Mouse (Mus musculus): ENCODE measurements at regions not wholly inside any gene's neighbourhood (a gene's known extent, or its start where the extent isn't known, plus 50 kb on each side); places are given as distances from the start of the nearest gene placed in this dataset.

GRCm38 (mm10) chr8:8869338-8869737 lies 179.0 kb upstream of the Arglu1 start:
- Histone ChIP-seq H3K9ac (ENCODE audit: low read depth, low read length) (no peak overlapping the region), H3K27me3 (replicated peaks; ENCODE audit: control insufficient read depth, insufficient read depth, low read length) (no peaks in the 10 kb centered on the region), H3K9me3 (ENCODE audit: control insufficient read depth) (no peaks in the 10 kb centered on the region), H3K4me2 (replicated peaks; ENCODE audit: low read depth) (no peak overlapping the region), H3K27ac (ENCODE audit: low read depth, low read length) (no peak overlapping the region), H3K36me3 (ENCODE audit: control insufficient read depth, insufficient read depth) (no peaks in the 10 kb centered on the region), H3K4me3 (ENCODE audit: low read depth, low read length) (no peak overlapping the region), H3K4me1 (replicated peaks; ENCODE audit: control insufficient read depth, insufficient read depth, low read length) (no peaks in the 10 kb centered on the region)
- WGBS = 63% methylated on average over 6 of the region's 6 CpGs
- no peak for ATAC-seq
- no peak for TF ChIP-seq CTCF (IDR thresholded peaks at IDR 0.05; ENCODE audit: low read depth)

GRCm38 (mm10) chr8:8867924-8868323 lies 177.6 kb upstream of the Arglu1 start:
- Histone ChIP-seq H3K36me3 (ENCODE audit: control insufficient read depth, insufficient read depth) (no peaks in the 10 kb centered on the region), H3K9me3 (ENCODE audit: control insufficient read depth) (no peaks in the 10 kb centered on the region), H3K27me3 (replicated peaks; ENCODE audit: control insufficient read depth, insufficient read depth, low read length) (no peaks in the 10 kb centered on the region), H3K4me2 (replicated peaks; ENCODE audit: low read depth) (no peak overlapping the region), H3K4me3 (ENCODE audit: low read depth, low read length) (no peak overlapping the region), H3K4me1 (replicated peaks; ENCODE audit: control insufficient read depth, insufficient read depth, low read length) (no peaks in the 10 kb centered on the region), H3K27ac (ENCODE audit: low read depth, low read length) (no peak overlapping the region), H3K9ac (ENCODE audit: low read depth, low read length) (no peak overlapping the region)
- WGBS = 41% methylated on average over 8 of the region's 8 CpGs
- TF ChIP-seq CTCF (IDR thresholded peaks at IDR 0.05; ENCODE audit: low read depth) = peak; percentile 6; the same call in 1 of the 2 replicates
- no peak for ATAC-seq

GRCm38 (mm10) chr8:8867126-8867777 lies 176.9 kb upstream of the Arglu1 start:
- 45% methylated on average over 9 of the region's 9 CpGs for WGBS
- TF ChIP-seq CTCF (IDR thresholded peaks at IDR 0.05; ENCODE audit: low read depth) = no peak
- H3K9ac ChIP-seq (ENCODE audit: low read depth, low read length) = no peak overlapping the region
- no peak overlapping the region for H3K27ac ChIP-seq (ENCODE audit: low read depth, low read length)
- no peaks in the 10 kb centered on the region for H3K27me3 ChIP-seq (replicated peaks; ENCODE audit: control insufficient read depth, insufficient read depth, low read length)
- H3K4me2 ChIP-seq (replicated peaks; ENCODE audit: low read depth) = no peak overlapping the region
- no peak overlapping the region for H3K4me3 ChIP-seq (ENCODE audit: low read depth, low read length)
- no peak for ATAC-seq
- no peaks in the 10 kb centered on the region for H3K36me3 ChIP-seq (ENCODE audit: control insufficient read depth, insufficient read depth)
- no peaks in the 10 kb centered on the region for H3K9me3 ChIP-seq (ENCODE audit: control insufficient read depth)
- no peaks in the 10 kb centered on the region for H3K4me1 ChIP-seq (replicated peaks; ENCODE audit: control insufficient read depth, insufficient read depth, low read length)

GRCm38 (mm10) chr8:8862767-8863166 lies 172.4 kb upstream of the Arglu1 start:
- H3K27ac ChIP-seq (ENCODE audit: low read depth, low read length) = no peak overlapping the region
- no peaks in the 10 kb centered on the region for H3K36me3 ChIP-seq (ENCODE audit: control insufficient read depth, insufficient read depth)
- no peaks in the 10 kb centered on the region for H3K4me1 ChIP-seq (replicated peaks; ENCODE audit: control insufficient read depth, insufficient read depth, low read length)
- no peaks in the 10 kb centered on the region for H3K27me3 ChIP-seq (replicated peaks; ENCODE audit: control insufficient read depth, insufficient read depth, low read length)
- no peaks in the 10 kb centered on the region for H3K9me3 ChIP-seq (ENCODE audit: control insufficient read depth)
- no peak overlapping the region for H3K4me2 ChIP-seq (replicated peaks; ENCODE audit: low read depth)
- no peak for ATAC-seq
- WGBS = 70% methylated on average over 6 of the region's 6 CpGs
- H3K9ac ChIP-seq (ENCODE audit: low read depth, low read length) = no peak overlapping the region
- TF ChIP-seq CTCF (IDR thresholded peaks at IDR 0.05; ENCODE audit: low read depth) = no peak
- H3K4me3 ChIP-seq (ENCODE audit: low read depth, low read length) = no peak overlapping the region

GRCm38 (mm10) chr8:8861331-8861940 lies 171.1 kb upstream of the Arglu1 start:
- WGBS = 68% methylated on average over 9 of the region's 9 CpGs
- H3K9ac ChIP-seq (ENCODE audit: low read depth, low read length) = no peak overlapping the region
- no peaks in the 10 kb centered on the region for H3K36me3 ChIP-seq (ENCODE audit: control insufficient read depth, insufficient read depth)
- H3K4me1 ChIP-seq (replicated peaks; ENCODE audit: control insufficient read depth, insufficient read depth, low read length) = no peaks in the 10 kb centered on the region
- TF ChIP-seq CTCF (IDR thresholded peaks at IDR 0.05; ENCODE audit: low read depth) = no peak
- H3K27ac ChIP-seq (ENCODE audit: low read depth, low read length) = no peak overlapping the region
- ATAC-seq = no peak
- H3K27me3 ChIP-seq (replicated peaks; ENCODE audit: control insufficient read depth, insufficient read depth, low read length) = no peaks in the 10 kb centered on the region
- H3K9me3 ChIP-seq (ENCODE audit: control insufficient read depth) = no peaks in the 10 kb centered on the region
- no peak overlapping the region for H3K4me2 ChIP-seq (replicated peaks; ENCODE audit: low read depth)
- no peak overlapping the region for H3K4me3 ChIP-seq (ENCODE audit: low read depth, low read length)

- Histone ChIP-seq H3K27me3 (replicated peaks; ENCODE audit: control insufficient read depth, insufficient read depth, low read length) (no peaks in the 10 kb centered on the region), H3K9ac (ENCODE audit: low read depth, low read length) (no peak overlapping the region), H3K36me3 (ENCODE audit: control insufficient read depth, insufficient read depth) (no peaks in the 10 kb centered on the region), H3K4me2 (replicated peaks; ENCODE audit: low read depth) (no peak overlapping the region), H3K4me1 (replicated peaks; ENCODE audit: control insufficient read depth, insufficient read depth, low read length) (no peaks in the 10 kb centered on the region), H3K4me3 (ENCODE audit: low read depth, low read length) (no peak overlapping the region), H3K27ac (ENCODE audit: low read depth, low read length) (no peak overlapping the region), H3K9me3 (ENCODE audit: control insufficient read depth) (no peaks in the 10 kb centered on the region)
- 36% methylated on average over 3 of the region's 3 CpGs for WGBS
- no peak for ATAC-seq
- no peak for TF ChIP-seq CTCF (IDR thresholded peaks at IDR 0.05; ENCODE audit: low read depth)
Observed at GRCm38 (mm10) chr8:8858636-8859035, 168.3 kb upstream of the Arglu1 start.
